Mouse (Mus musculus) CH12.LX (cell line): ENCODE measurements around the gene Dbh.

Experiments used
- CTCF ChIP-seq, 2 experiments: IDR thresholded peaks in 1 of 2; conservative IDR thresholded peaks in 1 of 2; 2 replicates each; pipeline ENCODE4 v1.5.1; 2011 to 2012; ENCODE audit warnings: low read depth in 2 of 2, low read length in 2 of 2, improper control_type of control experiment in 1 of 2, inconsistent platforms in 1 of 2, mild to moderate bottlenecking in 1 of 2, moderate library complexity in 1 of 2
- ELF1 ChIP-seq: IDR thresholded peaks from 2 replicates; pipeline ENCODE4 v1.6.1; 2014; ENCODE audit warnings: low read depth, mild to moderate bottlenecking, inconsistent platforms, low read length, improper control_type of control experiment
- EP300 ChIP-seq: IDR thresholded peaks from 2 replicates; pipeline ENCODE4 v1.6.1; 2011; ENCODE audit warnings: low read length, improper control_type of control experiment
- MAFK ChIP-seq: IDR thresholded peaks from 2 replicates; pipeline ENCODE4 v1.6.1; 2011; ENCODE audit warnings: low read length, improper control_type of control experiment; ENCODE audit not compliant: insufficient replicate concordance
- PAX5 ChIP-seq: IDR thresholded peaks from 2 replicates; pipeline ENCODE4 v1.6.1; 2012; ENCODE audit warnings: low read length, inconsistent platforms, mixed read lengths
- POLR2A ChIP-seq: IDR thresholded peaks from 2 replicates; pipeline ENCODE4 v1.6.1; 2011; ENCODE audit warnings: low read depth, mild to moderate bottlenecking, improper control_type of control experiment, low read length
- SMC3 ChIP-seq: IDR thresholded peaks from 2 replicates; pipeline ENCODE4 v1.6.1; 2011; ENCODE audit warnings: low read depth, low read length, improper control_type of control experiment
- USF1 ChIP-seq: IDR thresholded peaks from 2 replicates; pipeline ENCODE4 v1.6.1; 2014; ENCODE audit warnings: low read depth, mild to moderate bottlenecking, inconsistent platforms, low read length, improper control_type of control experiment

- no peak for TF ChIP-seq POLR2A
- TF ChIP-seq CTCF (conservative IDR thresholded peaks at IDR 0.05 in 1 of 2, IDR thresholded peaks at IDR 0.05 in 1 of 2; ENCODE audit: low read depth in 2 of 2, low read length in 2 of 2), result no peak
- TF ChIP-seq SMC3, result no peak
- no peak for TF ChIP-seq USF1
- no peak for TF ChIP-seq PAX5
- no peak for TF ChIP-seq ELF1
- no peak for TF ChIP-seq EP300
- TF ChIP-seq MAFK, result no peak
Measured at GRCm38 (mm10) chr2:27149457-27149856, 15.6 kb upstream of the Dbh start.
